Mouse (Mus musculus): Measurements from ENCODE around the gene Cpa5. TPM values are rescaled to one million over a fixed set of nuclear protein-coding genes. Genes with fewer than 3 reads are reported as not detected.

Gene Cpa5
- polyA plus RNA-seq, 1 experiment from 2014 or later = 0.19 TPM

DNA sequence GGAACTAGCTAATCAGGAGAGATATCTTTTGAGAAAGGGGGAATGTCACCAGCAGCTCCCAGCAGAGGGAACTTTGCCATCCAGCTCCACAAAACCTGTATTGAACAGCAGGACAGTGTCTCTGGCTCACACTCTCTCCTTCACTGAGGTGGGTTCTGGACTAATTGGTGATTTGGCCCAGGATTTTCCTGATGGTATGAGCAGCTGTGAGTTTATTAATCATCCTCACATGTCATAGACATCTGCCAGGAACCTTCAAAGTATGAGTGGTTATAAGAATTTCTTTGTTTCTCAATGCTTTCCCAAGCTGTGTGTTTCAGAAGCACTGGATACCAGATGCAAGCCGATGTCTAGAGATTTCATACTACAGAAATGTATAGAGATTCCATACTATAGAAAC is 35.9 kb upstream of the Cpa5 start:
- Histone ChIP-seq H3K4me2 (ENCODE audit: low read length) (no peak overlapping the region), H3K9me3 (ENCODE audit: control insufficient read depth, low read length) (no peaks in the 10 kb centered on the region), H3K4me3 (ENCODE audit: low read depth, low read length) (no peak overlapping the region), H3K9ac (ENCODE audit: low read length) (no peak overlapping the region), H3K27me3 (replicated peaks; ENCODE audit: control insufficient read depth, insufficient read depth, low read length) (no peaks in the 10 kb centered on the region), H3K27ac (ENCODE audit: low read depth) (no peak overlapping the region), H3K4me1 (replicated peaks; ENCODE audit: control insufficient read depth, insufficient read depth, low read length) (peaks cover 14% of the 10 kb centered on the region), H3K36me3 (ENCODE audit: control insufficient read depth, insufficient read depth, low read length) (no peaks in the 10 kb centered on the region)
- WGBS = 87% methylated on average over 1 of the region's 1 CpGs
- ATAC-seq (replicated peaks; ENCODE audit: low FRiP score, low TSS enrichment, low read depth) (no peak), DNase-seq (ENCODE audit: low spot score) (no peak)

DNA sequence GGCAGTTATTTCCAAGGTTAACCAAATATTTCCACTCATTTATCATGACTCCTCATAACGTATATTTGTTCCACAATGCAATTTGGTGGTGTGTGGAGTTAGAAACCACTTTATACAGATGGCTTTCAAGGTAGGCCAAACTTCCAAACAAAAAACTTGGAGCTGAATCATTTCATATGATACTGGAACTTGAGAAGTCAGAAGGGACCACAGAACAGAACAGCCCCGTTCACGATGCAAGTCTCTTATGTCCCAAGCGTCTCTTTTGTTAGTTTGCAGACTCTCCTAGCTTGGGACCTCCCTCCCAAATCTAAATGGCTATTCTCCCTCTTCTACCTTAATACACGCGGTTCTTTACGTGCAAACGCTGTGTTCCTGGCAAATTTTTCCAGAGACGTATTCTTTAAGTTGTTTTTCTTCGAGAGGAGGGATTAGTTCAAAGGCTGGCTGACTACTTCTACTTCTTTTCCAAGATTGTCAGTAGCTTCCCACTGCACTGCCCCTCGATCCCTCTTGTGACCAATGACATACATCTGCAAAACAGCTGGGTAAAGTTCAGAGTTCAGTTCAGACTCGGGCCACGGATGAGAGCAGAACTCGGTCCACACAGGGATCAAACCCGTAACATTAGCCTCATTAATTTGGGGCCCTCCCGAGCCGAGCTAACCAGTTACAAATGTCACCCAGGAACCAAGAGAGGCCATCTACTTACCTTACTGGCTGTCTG is 34.2 kb upstream of the Cpa5 start:
- ATAC-seq (replicated peaks; ENCODE audit: low FRiP score, low TSS enrichment, low read depth) (no peak), DNase-seq (ENCODE audit: low spot score) (no peak)
- Histone ChIP-seq H3K4me1 (replicated peaks; ENCODE audit: control insufficient read depth, insufficient read depth, low read length) (peaks cover 21% of the 10 kb centered on the region), H3K4me2 (ENCODE audit: low read length) (no peak overlapping the region), H3K9me3 (ENCODE audit: control insufficient read depth, low read length) (no peaks in the 10 kb centered on the region), H3K4me3 (ENCODE audit: low read depth, low read length) (no peak overlapping the region), H3K27ac (ENCODE audit: low read depth) (peak overlapping the region; percentile 8; the same call in 1 of the 2 replicates), H3K36me3 (ENCODE audit: control insufficient read depth, insufficient read depth, low read length) (no peaks in the 10 kb centered on the region), H3K9ac (ENCODE audit: low read length) (no peak overlapping the region), H3K27me3 (replicated peaks; ENCODE audit: control insufficient read depth, insufficient read depth, low read length) (no peaks in the 10 kb centered on the region)
- 64% methylated on average over 17 of the region's 17 CpGs for WGBS

DNA sequence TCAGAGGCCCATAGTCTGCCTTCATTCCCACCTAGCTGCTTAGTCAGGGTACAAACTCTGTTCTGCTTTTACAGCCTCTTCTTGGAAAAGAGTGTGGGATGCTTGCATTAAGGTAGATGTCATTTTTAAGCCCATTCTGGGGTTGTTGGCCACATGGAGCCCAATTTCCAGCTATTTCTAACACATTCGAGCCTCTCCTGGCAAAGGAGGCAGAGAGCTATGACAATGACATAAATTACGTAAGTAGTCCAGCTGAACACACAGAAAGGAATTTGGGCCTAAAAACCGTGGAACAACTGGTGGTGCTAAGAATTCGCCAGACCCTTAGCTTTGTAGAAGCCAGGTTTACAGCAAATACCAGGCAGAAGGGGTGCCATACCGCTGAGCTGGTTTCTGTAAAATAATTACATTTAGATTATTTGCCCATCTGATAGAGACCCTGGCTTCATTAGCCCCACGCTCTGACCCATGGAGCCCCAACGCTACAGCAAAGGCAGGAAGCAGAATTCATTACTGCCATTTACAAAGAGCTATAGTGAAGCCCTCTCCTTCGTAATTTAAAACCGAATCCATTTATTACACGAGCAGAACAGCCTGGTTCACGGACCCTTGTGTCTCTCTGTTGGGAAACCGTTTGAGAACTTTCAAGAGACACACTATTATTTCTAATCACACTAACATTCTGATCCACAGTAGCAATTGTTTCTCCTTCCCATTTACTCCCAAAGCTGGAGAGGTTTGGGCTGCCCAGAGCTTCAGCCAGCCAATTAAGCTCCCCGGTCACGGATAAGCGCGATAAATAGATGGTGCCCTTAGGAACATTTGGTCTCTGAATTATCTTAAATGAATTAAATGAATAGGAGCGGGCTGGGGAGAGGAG is 30.6 kb upstream of the Cpa5 start:
- Histone ChIP-seq H3K27ac (ENCODE audit: low read depth) (0 out of 2 replicates have a peak overlapping the region, but pooled peaks have one; percentile 2), H3K9ac (ENCODE audit: low read length) (no peak overlapping the region), H3K9me3 (ENCODE audit: control insufficient read depth, low read length) (no peaks in the 10 kb centered on the region), H3K4me2 (ENCODE audit: low read length) (no peak overlapping the region), H3K36me3 (ENCODE audit: control insufficient read depth, insufficient read depth, low read length) (no peaks in the 10 kb centered on the region), H3K27me3 (replicated peaks; ENCODE audit: control insufficient read depth, insufficient read depth, low read length) (no peaks in the 10 kb centered on the region), H3K4me1 (replicated peaks; ENCODE audit: control insufficient read depth, insufficient read depth, low read length) (peaks cover 12% of the 10 kb centered on the region), H3K4me3 (ENCODE audit: low read depth, low read length) (no peak overlapping the region)
- DNase-seq (ENCODE audit: low spot score) (no peak), ATAC-seq (replicated peaks; ENCODE audit: low FRiP score, low TSS enrichment, low read depth) (no peak)
- 57% methylated on average over 17 of the region's 17 CpGs for WGBS

- no peak overlapping the region for H3K4me3 ChIP-seq (ENCODE audit: low read depth, low read length)
- H3K9me3 ChIP-seq (ENCODE audit: control insufficient read depth, low read length) = no peaks in the 10 kb centered on the region
- 0 out of 2 replicates have a peak overlapping the region, but pooled peaks have one; percentile 2 for H3K27ac ChIP-seq (ENCODE audit: low read depth)
- ATAC-seq (replicated peaks; ENCODE audit: low FRiP score, low TSS enrichment, low read depth) = no peak
- H3K4me2 ChIP-seq (ENCODE audit: low read length) = no peak overlapping the region
- H3K36me3 ChIP-seq (ENCODE audit: control insufficient read depth, insufficient read depth, low read length) = no peaks in the 10 kb centered on the region
- no peak for DNase-seq (ENCODE audit: low spot score)
- H3K27me3 ChIP-seq (replicated peaks; ENCODE audit: control insufficient read depth, insufficient read depth, low read length) = no peaks in the 10 kb centered on the region
- peaks cover 12% of the 10 kb centered on the region for H3K4me1 ChIP-seq (replicated peaks; ENCODE audit: control insufficient read depth, insufficient read depth, low read length)
- 56% methylated on average over 8 of the region's 8 CpGs for WGBS
- no peak overlapping the region for H3K9ac ChIP-seq (ENCODE audit: low read length)
Measured at GRCm38 (mm10) chr6:30580841-30581176, 30.0 kb upstream of the Cpa5 start.

- H3K27ac ChIP-seq (ENCODE audit: low read depth) = peak overlapping the region; percentile 47; the same call in 1 of the 2 replicates
- no peak overlapping the region for H3K4me3 ChIP-seq (ENCODE audit: low read depth, low read length)
- H3K36me3 ChIP-seq (ENCODE audit: control insufficient read depth, insufficient read depth, low read length) = no peaks in the 10 kb centered on the region
- no peaks in the 10 kb centered on the region for H3K9me3 ChIP-seq (ENCODE audit: control insufficient read depth, low read length)
- no peak for ATAC-seq (replicated peaks; ENCODE audit: low FRiP score, low TSS enrichment, low read depth)
- H3K9ac ChIP-seq (ENCODE audit: low read length) = no peak overlapping the region
- no peaks in the 10 kb centered on the region for H3K4me1 ChIP-seq (replicated peaks; ENCODE audit: control insufficient read depth, insufficient read depth, low read length)
- 69% methylated on average over 7 of the region's 7 CpGs for WGBS
- H3K27me3 ChIP-seq (replicated peaks; ENCODE audit: control insufficient read depth, insufficient read depth, low read length) = no peaks in the 10 kb centered on the region
- no peak overlapping the region for H3K4me2 ChIP-seq (ENCODE audit: low read length)
- no peak for DNase-seq (ENCODE audit: low spot score)
Measured at GRCm38 (mm10) chr6:30586886-30587442, 23.8 kb upstream of the Cpa5 start.

- H3K27ac ChIP-seq (ENCODE audit: low read depth) = 0 out of 2 replicates have a peak overlapping the region, but pooled peaks have one; percentile 33
- DNase-seq (ENCODE audit: low spot score) (no peak), ATAC-seq (replicated peaks; ENCODE audit: low FRiP score, low TSS enrichment, low read depth) (no peak)
- H3K4me3 ChIP-seq (ENCODE audit: low read depth, low read length) = no peak overlapping the region
- no peaks in the 10 kb centered on the region for H3K4me1 ChIP-seq (replicated peaks; ENCODE audit: control insufficient read depth, insufficient read depth, low read length)
- H3K9ac ChIP-seq (ENCODE audit: low read length) = no peak overlapping the region
- H3K4me2 ChIP-seq (ENCODE audit: low read length) = no peak overlapping the region
- no peaks in the 10 kb centered on the region for H3K36me3 ChIP-seq (ENCODE audit: control insufficient read depth, insufficient read depth, low read length)
- H3K27me3 ChIP-seq (replicated peaks; ENCODE audit: control insufficient read depth, insufficient read depth, low read length) = no peaks in the 10 kb centered on the region
- no peaks in the 10 kb centered on the region for H3K9me3 ChIP-seq (ENCODE audit: control insufficient read depth, low read length)
- 24% methylated on average over 2 of the region's 2 CpGs for WGBS
Measured at GRCm38 (mm10) chr6:30589819-30590218, 21.0 kb upstream of the Cpa5 start.

- H3K4me1 ChIP-seq (replicated peaks; ENCODE audit: control insufficient read depth, insufficient read depth, low read length) = no peaks in the 10 kb centered on the region
- H3K4me3 ChIP-seq (ENCODE audit: low read depth, low read length) = no peak overlapping the region
- no peaks in the 10 kb centered on the region for H3K9me3 ChIP-seq (ENCODE audit: control insufficient read depth, low read length)
- H3K9ac ChIP-seq (ENCODE audit: low read length) = no peak overlapping the region
- H3K36me3 ChIP-seq (ENCODE audit: control insufficient read depth, insufficient read depth, low read length) = no peaks in the 10 kb centered on the region
- DNase-seq (ENCODE audit: low spot score) (no peak), ATAC-seq (replicated peaks; ENCODE audit: low FRiP score, low TSS enrichment, low read depth) (no peak)
- 35% methylated on average over 5 of the region's 5 CpGs for whole genome bisulfite sequencing
- no peaks in the 10 kb centered on the region for H3K27me3 ChIP-seq (replicated peaks; ENCODE audit: control insufficient read depth, insufficient read depth, low read length)
- H3K4me2 ChIP-seq (ENCODE audit: low read length) = no peak overlapping the region
- H3K27ac ChIP-seq (ENCODE audit: low read depth) = peak overlapping the region; percentile 33; the same call in 1 of the 2 replicates
Measured at GRCm38 (mm10) chr6:30591851-30592404, 18.9 kb upstream of the Cpa5 start.

DNA sequence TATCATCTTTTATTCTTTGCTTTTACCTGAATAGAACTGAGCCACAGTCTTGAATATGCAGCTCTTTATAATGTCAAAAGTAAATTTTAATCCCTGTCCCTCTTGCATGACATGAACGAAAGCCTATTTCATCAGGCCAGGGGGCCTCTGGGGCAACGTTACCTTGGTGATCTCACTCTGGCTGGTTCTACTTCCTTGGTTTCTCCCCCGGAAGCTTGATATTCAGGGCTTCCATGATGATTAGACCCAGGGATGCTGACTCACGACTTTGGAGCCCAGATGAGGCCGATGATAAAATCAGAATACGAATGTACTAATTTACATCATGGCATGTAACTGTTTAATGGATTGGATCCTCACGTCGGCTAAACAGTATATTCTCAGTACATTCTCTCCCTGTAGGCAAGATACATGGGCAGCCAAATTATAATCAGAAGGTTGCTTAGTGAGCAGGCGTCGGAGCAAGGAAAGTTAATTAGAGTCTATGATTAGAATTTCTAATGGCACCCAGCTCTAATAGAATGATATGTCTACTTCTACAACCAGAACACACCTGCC is 18.3 kb upstream of the Cpa5 start:
- no peak for ATAC-seq (replicated peaks; ENCODE audit: low FRiP score, low TSS enrichment, low read depth)

More for the DNA sequence above, 18.3 kb upstream of the Cpa5 start:
- no peak overlapping the region for H3K4me3 ChIP-seq (ENCODE audit: low read depth, low read length)
- no peak for DNase-seq (ENCODE audit: low spot score)
- H3K9ac ChIP-seq (ENCODE audit: low read length) = no peak overlapping the region
- H3K27me3 ChIP-seq (replicated peaks; ENCODE audit: control insufficient read depth, insufficient read depth, low read length) = no peaks in the 10 kb centered on the region
- 64% methylated on average over 10 of the region's 10 CpGs for WGBS
- no peaks in the 10 kb centered on the region for H3K4me1 ChIP-seq (replicated peaks; ENCODE audit: control insufficient read depth, insufficient read depth, low read length)
- no peak overlapping the region for H3K4me2 ChIP-seq (ENCODE audit: low read length)
- H3K9me3 ChIP-seq (ENCODE audit: control insufficient read depth, low read length) = no peaks in the 10 kb centered on the region
- H3K27ac ChIP-seq (ENCODE audit: low read depth) = peak overlapping the region; percentile 33; the same call in 1 of the 2 replicates
- no peaks in the 10 kb centered on the region for H3K36me3 ChIP-seq (ENCODE audit: control insufficient read depth, insufficient read depth, low read length)
